Mouse (Mus musculus) testis, adult 2 months (tissue): ENCODE results near the gene Slc11a2.

ENCODE experiments used
- CTCF ChIP-seq: fragments of 200-500 bp; IDR thresholded peaks from 2 replicates; pipeline ENCODE4 v1.5.1; 2012; ENCODE audit warnings: low read depth, mild to moderate bottlenecking, inconsistent platforms, low read length, moderate library complexity; ENCODE audit not compliant: control insufficient read depth, insufficient read depth, insufficient replicate concordance
- POLR2A ChIP-seq: fragments of 200-500 bp; IDR thresholded peaks from 2 replicates; pipeline ENCODE4 v1.6.1; 2012; ENCODE audit warnings: low read depth, mild to moderate bottlenecking, inconsistent platforms, low read length, moderate library complexity; ENCODE audit not compliant: control insufficient read depth

DNA sequence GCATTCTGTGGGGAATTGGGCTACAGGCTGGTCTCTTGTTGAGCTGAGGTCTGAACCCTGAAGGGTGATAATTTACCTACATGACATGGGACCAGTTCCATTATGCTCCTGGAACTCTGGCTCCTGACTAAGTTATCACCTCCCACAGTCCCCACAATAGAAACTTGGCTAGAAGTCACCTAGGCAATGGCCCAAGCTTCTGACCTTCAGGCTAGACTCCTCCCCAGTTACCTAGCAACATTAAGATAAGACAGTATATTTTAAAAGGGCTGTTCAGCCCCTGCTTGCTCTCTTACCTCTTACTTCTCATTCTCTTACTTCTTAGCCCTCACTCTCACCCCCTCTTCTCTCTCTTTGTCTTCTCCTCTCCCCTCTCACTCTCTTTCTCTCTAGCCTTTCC is 79.4 kb downstream of the Slc11a2 start:
- TF ChIP-seq POLR2A (no peak), CTCF (no peak)
